Mouse (Mus musculus) ES-E14 (cell line): ENCODE results near the gene Sorcs3. TPM values are rescaled to one million over a fixed set of nuclear protein-coding genes. Genes with fewer than 3 reads are reported as not detected.

ENCODE experiments used
- DNase-seq: peaks from one replicate; pipeline ENCODE4 v3.0.0-alpha.2; 2013; ENCODE audit warnings: low read depth, low spot score
- H3K27ac ChIP-seq: 2 replicates; pipeline ENCODE4 v1.5.1; 2012; ENCODE audit warnings: low read depth, mild to moderate bottlenecking, low read length, moderate library complexity, mixed read lengths; ENCODE audit not compliant: poor library complexity, insufficient read depth, severe bottlenecking
- H3K36me3 ChIP-seq: 2 replicates; pipeline ENCODE4 v1.6.1; 2012; ENCODE audit warnings: mild to moderate bottlenecking, low read length, moderate library complexity, mixed read lengths; ENCODE audit not compliant: control insufficient read depth, poor library complexity, insufficient read depth, severe bottlenecking
- H3K4me1 ChIP-seq, 2 experiments: fragments of 150-350 bp in 1 of 2; sonication (generic) in 1 of 2; 2 replicates each; pipeline ENCODE4 v1.6.1; 2012; ENCODE audit warnings: low read length in 2 of 2, mild to moderate bottlenecking in 1 of 2, mixed read lengths in 1 of 2; ENCODE audit not compliant: control insufficient read depth in 2 of 2, insufficient read depth in 2 of 2, poor library complexity in 1 of 2
- H3K4me3 ChIP-seq, 2 experiments: fragments of 150-350 bp in 1 of 2; sonication (generic) in 1 of 2; 2 replicates each; pipeline ENCODE4 v1.5.1; 2012; ENCODE audit warnings: low read length in 2 of 2, low read depth in 1 of 2, mild to moderate bottlenecking in 1 of 2, mixed read lengths in 1 of 2; ENCODE audit not compliant: insufficient read depth in 1 of 2, poor library complexity in 1 of 2, severe bottlenecking in 1 of 2
- H3K9ac ChIP-seq: 2 replicates; pipeline ENCODE4 v1.6.1; 2012; ENCODE audit warnings: low read depth, mild to moderate bottlenecking, low read length, mixed read lengths; ENCODE audit not compliant: poor library complexity, insufficient read depth, severe bottlenecking
- H3K9me3 ChIP-seq: fragments of 150-350 bp; sonication (generic); 2 replicates; pipeline ENCODE4 v1.6.1; 2012; ENCODE audit warnings: low read depth, mild to moderate bottlenecking, low read length; ENCODE audit not compliant: control insufficient read depth, insufficient read depth
- CHD2 ChIP-seq: IDR thresholded peaks from 2 replicates; pipeline ENCODE4 v1.6.1; 2014; ENCODE audit warnings: mild to moderate bottlenecking, low read depth, low read length, inconsistent platforms
- HCFC1 ChIP-seq: IDR thresholded peaks from 2 replicates; pipeline ENCODE4 v1.6.1; 2012; ENCODE audit warnings: low read length, inconsistent platforms, borderline replicate concordance; ENCODE audit not compliant: insufficient read depth
- MAFK ChIP-seq: IDR thresholded peaks from 2 replicates; pipeline ENCODE4 v1.6.1; 2014; ENCODE audit warnings: mild to moderate bottlenecking, low read depth, low read length, inconsistent platforms; ENCODE audit not compliant: insufficient read depth
- ZC3H11A ChIP-seq: IDR thresholded peaks from 2 replicates; pipeline ENCODE4 v1.6.1; 2012; ENCODE audit warnings: low read depth, mild to moderate bottlenecking, inconsistent platforms, low read length, borderline replicate concordance
- ZNF384 ChIP-seq: IDR thresholded peaks from 2 replicates; pipeline ENCODE4 v1.6.1; 2012; ENCODE audit warnings: low read depth, low read length, inconsistent platforms
- in situ Hi-C, 2 experiments: fragments of 600-800 bp; cut with MboI; formaldehyde crosslinking; loops; one replicate each; pipeline ENCODE4 v1.15.1; 2025; ENCODE audit warnings: low sequenced_read_pairs in 2 of 2, inconsistent platforms in 1 of 2; ENCODE audit not compliant: unreplicated experiment in 2 of 2
- total RNA-seq: library from RNA; depleted of rRNA; stranded (reverse); fragments of 300-350 nt; gene quantifications from 2 replicates; pipeline ENCODE4 v1.2.3, GENCODE M21; 2012

The Sorcs3 gene
- total RNA-seq, 1 experiment: not detected

DNA sequence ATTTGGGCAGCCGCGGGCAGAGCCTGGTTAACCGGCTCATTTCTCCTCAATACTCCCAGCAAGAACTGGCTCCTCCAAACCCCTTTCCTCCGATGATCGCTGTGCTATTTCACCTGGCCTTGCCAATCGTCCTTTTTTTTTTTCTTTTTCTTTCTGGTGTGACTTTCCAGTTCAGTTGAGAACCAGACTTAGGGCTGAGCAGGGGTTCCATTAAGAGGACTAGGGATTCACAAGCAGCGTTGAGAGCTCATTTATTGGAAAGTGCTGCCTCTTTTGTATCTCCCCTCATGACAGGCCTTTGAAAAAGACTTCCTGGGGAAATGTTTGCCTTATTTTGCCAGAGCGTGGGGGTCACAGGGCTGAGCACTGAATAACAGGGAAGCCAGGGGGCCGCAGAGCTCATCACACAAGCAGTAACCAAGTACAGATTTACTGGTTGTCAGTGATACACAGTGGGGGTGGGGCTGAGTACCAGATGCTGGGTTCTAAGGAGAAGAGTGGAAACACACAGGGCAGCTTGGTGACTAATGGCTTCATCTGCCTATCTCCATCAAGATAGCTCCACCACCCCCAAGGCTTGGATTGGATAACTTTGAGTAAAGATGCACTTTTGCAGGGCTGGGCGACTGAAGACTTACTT is 2.0 kb downstream of the Sorcs3 start:
- TF ChIP-seq MAFK (no peak), HCFC1 (no peak)
- in situ Hi-C loops: no loop called here
- H3K27ac ChIP-seq: no peak overlapping the region
- H3K4me1 ChIP-seq: peaks cover 2 to 6% of the 10 kb centered on the region in 2 experiments; a peak in 1 of 4 replicates
- no peak overlapping the region for H3K9ac ChIP-seq
- no peak for DNase-seq
- no peaks in the 10 kb centered on the region for H3K36me3 ChIP-seq
- H3K4me3 ChIP-seq: no peak overlapping the region
- no peaks in the 10 kb centered on the region for H3K9me3 ChIP-seq

DNA sequence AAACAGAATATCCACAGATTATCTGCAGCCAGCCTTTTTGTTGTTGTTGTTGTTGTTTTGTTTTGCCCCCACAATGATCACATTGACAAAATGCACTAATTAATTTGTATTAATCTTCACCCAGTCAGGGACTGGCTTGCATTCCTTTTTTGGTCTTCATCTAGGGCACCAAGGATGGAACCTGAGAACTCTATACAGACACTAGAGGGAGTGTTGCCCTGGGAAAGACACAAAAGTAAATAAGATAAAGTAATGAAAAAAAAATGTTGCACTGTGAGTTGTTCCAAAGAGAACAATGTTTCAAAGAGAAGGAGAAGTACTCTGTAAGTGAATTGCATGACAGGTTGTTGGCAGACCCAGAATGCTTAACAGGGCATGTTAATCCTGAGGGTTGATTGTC is 9.6 kb downstream of the Sorcs3 start:
- DNase-seq: no peak
- Histone ChIP-seq H3K36me3 (no peaks in the 10 kb centered on the region), H3K4me3 (no peak overlapping the region), H3K27ac (no peak overlapping the region), H3K9ac (no peak overlapping the region), H3K4me1 (no peaks in the 10 kb centered on the region), H3K9me3 (no peaks in the 10 kb centered on the region)
- in situ Hi-C loops: no loop called here
- no peak for TF ChIP-seq ZNF384
- TF ChIP-seq HCFC1: no peak
- no peak for TF ChIP-seq ZC3H11A
- TF ChIP-seq MAFK: no peak
- no peak for TF ChIP-seq CHD2

DNA sequence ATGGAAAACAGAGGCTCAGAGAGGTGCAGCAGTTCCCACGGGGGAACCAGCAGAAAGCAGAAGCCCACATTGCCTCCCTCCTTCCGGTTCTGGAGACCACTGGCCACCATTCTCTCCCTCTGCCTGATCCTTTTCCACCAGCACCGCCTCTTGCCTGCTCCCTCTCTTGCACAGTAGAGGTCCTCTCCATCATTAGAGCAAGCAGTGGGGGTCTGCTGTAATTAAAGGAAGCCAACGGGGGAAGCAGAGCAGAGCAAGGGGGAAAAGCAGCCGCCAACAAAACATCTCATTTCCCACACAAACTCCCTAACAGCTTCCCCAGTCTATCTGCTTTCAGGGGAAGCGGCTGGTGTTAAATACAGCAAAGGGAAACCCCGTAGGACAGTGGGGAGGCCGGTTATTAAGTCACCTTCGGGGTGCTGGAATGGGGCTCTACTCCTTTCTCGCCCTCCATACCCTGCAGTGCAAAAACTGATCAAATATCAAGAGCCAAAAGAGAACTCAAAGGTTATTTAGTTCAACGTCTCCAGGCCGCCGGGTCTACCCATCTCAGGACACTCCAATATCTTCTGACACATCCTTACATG is 32.1 kb downstream of the Sorcs3 start:
- no peak for DNase-seq
- Histone ChIP-seq H3K4me3 (no peak overlapping the region), H3K36me3 (no peaks in the 10 kb centered on the region), H3K27ac (no peak overlapping the region), H3K9me3 (no peaks in the 10 kb centered on the region), H3K4me1 (no peaks in the 10 kb centered on the region), H3K9ac (no peak overlapping the region)
- TF ChIP-seq ZC3H11A: no peak
- no peak for TF ChIP-seq CHD2
- no peak for TF ChIP-seq HCFC1
- no peak for TF ChIP-seq MAFK
- no peak for TF ChIP-seq ZNF384
- in situ Hi-C loops: no loop called here

DNA sequence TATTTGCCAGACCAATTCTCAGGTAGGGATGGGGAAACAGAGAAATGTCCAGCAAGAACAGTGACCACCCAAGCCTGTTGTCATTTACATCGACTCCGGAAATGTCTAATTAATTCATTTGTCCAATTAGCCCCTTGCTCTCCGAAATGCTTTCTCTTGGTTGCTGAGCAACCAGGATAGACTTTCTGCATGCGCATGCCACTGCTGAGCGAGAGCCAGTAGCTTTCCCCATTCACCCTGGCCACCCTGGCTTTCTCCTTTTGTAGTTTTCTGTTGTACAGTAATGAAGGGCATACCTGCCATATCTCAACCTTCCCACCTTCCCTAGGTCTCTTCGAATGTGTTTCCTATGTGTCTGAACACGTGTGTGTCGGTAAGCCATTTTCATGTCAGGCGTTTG is 32.6 kb downstream of the Sorcs3 start:
- H3K9ac ChIP-seq: no peak overlapping the region
- no peak overlapping the region for H3K27ac ChIP-seq
- H3K36me3 ChIP-seq: no peaks in the 10 kb centered on the region
- TF ChIP-seq CHD2 (no peak), ZC3H11A (no peak), ZNF384 (no peak), HCFC1 (no peak), MAFK (no peak)
- no peaks in the 10 kb centered on the region for H3K4me1 ChIP-seq
- H3K9me3 ChIP-seq: no peaks in the 10 kb centered on the region
- H3K4me3 ChIP-seq: no peak overlapping the region
- in situ Hi-C loops: no loop called here
- no peak for DNase-seq
